Mouse (Mus musculus) adrenal gland, adult 8-10 months (tissue): Measurements from ENCODE around the gene Scn4a. TPM values are rescaled to one million over a fixed set of nuclear protein-coding genes. Genes with fewer than 3 reads are reported as not detected.
"Not testable (repeated sequence)": the region's sequence is repeated elsewhere in the genome, so short reads cannot be mapped to it uniquely, and the experiment has no call there.

Experiments used
- DNase-seq: peaks from one replicate; pipeline ENCODE4 v3.0.0; 2022
- total RNA-seq, 4 experiments: library from RNA; stranded (reverse); gene quantifications; 2 replicates each; pipeline ENCODE4 v1.2.4; 2022

Scn4a gene
- total RNA-seq: under 1 TPM in 3 of 4 experiments, not detected in 1; 0.06 to 0.43 (median 0.07) TPM

DNA sequence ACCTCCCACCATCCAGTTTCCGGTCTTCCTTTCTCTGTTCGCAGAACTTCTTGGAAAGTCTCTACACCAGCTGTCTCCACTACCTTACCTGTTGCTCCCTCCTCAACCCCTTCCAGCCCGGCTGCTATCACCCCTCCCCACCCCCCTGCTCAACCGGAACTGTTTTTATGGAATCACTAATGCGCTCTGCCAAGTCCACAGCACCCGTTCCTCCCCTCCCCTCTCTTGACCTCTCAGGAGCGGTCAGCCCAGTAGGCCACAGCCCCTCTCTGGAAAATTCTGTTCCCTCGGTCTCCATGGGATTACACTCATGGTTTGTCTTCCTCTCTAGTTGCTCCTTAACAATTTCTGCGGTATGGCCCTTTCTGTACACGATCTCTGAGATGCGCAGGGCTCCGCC lies at the start of gene Scn4a:
Gene Scn4a (minus strand): TSS at position 101 of the 400 bp plus-strand sequence.
- DNase-seq: no peak

DNA sequence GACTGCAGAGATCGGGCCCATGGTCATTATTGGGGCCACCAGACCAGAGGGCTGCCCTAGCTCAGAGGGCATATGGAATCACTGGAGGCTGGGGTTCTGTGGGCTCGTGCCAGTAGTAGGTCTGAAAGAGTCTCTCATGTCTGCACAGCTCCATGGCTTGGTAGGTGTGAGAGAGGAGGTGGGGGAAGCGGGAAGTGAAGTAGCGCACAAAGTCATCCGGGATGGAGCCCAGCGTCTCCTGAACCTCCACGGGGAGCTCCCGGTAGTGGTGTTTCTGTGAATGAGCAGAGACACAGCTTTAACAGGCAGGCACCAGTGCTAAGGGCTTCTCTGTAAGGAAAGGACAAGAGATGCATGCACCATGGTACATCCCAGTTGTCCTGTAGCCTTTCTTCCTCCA lies 45.4 kb upstream of the Scn4a start:
- no peak for DNase-seq

DNA sequence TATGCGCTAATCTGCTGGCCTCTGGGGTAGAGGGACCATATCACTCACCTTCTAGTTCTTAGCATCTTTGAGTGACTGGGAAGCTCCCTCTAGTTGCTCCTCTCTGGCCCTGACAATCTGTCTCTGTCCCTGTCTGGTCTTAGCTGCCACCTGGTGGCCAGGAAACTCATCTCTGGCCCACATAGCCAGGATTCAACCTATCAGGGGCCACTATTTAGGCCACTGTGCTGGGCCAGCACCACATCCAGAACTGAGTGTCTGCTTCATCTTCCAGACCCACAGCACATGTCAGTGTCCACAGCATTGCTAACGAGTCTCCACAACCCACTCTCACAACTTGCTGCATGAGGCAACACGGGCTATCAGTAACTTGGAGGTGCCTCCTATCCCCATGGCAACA lies 44.6 kb upstream of the Scn4a start:
- DNase-seq: no peak

DNA sequence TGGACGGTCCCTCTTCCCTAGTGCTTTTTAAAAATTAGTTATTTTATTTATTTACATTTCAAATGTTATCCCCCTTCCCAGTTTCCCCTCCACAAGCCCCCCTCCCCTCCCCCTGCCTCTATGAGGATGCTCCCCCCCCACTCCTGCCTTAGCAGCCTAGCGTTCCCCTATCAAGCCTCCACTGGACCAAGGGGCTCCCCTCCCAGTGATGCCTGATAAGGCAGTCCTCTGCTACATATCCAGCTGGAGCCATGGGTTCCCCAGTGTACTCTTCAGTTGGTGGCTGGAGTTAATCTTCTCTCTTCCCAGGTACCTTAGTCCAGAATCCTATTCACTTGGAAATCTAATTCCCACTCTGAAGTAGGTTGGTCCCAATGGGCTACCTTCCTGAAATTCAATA lies 41.0 kb upstream of the Scn4a start:
- DNase-seq: not testable (repeated sequence)

DNA sequence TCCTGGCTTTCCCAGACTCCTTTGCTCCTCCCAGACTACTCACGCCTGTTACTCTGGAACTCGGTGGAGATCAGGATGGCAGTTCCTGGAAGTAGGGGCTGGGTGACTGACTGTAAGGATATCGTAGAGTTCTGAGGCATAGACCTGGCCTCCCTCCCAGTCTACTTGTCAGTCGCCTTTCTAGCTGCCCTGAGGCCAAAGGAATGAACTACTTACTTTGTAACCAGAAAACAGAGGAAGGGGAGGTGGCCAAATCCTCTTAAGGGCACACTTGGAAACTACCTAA lies 40.2 kb upstream of the Scn4a start:
- no peak for DNase-seq

DNA sequence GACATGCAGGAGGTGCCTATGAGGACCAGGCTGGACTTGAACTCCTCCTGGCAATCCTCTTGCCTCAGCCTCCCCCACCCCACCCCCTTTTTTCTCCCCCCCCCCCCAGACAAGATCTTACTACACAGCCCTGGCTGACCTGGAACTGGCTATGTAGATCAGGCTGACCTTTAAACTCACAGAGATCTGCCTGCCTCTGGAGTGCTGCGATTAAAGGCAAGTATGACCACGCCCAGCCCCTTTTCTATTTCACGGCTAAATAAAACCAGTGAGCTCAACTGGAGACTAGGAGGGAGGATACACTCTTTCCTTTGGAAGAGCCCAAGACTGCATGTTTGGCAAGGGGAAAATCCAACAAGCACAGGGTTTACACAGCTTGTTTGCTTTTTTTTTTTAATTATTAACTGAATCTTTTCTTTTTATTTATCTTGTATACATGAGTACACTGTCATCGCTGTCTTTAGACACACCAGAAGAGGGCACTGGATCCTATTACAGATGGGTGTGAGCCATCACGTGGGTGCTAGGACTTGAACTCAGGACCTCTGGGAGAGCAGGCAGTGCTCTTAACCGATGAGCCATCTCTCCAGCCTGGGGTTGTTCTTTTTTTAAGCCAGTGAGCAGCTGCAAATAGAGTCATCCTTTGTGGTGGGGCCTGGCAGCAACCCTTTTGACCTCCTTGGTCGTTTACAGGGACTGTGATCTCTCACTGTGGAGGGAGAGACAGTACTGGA lies 39.7 kb upstream of the Scn4a start:
- DNase-seq: no peak

DNA sequence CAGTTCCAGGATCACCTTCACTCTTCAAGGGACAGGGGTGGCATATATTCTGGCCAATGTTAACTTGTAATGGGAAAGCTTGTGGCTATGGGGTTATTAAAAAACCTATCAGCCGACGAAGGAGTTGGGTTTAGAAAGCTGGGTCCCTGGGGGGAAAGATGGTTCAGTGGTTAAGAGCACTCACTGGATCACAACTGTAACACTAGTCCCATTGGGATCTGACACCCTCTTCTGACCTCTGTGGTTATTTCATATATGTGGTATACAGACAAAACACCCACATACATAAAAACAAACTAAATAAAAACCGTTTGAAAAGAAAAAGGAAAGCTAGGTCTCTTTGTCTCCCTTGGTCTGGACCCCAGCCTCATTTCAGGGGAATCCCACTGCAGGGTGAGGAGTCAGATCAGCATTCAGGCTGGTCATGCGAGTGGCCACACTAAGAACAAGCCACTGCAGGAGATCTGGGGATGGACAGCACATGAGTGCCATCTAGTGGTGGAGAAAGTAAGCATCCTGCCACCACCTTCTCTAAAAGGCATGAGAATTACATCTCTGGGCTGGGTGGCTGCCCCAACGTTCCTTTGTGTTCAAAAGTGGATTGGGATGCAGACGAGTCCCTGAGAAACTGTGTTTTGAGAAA lies 38.6 kb upstream of the Scn4a start:
- peak; percentile 44 for DNase-seq

DNA sequence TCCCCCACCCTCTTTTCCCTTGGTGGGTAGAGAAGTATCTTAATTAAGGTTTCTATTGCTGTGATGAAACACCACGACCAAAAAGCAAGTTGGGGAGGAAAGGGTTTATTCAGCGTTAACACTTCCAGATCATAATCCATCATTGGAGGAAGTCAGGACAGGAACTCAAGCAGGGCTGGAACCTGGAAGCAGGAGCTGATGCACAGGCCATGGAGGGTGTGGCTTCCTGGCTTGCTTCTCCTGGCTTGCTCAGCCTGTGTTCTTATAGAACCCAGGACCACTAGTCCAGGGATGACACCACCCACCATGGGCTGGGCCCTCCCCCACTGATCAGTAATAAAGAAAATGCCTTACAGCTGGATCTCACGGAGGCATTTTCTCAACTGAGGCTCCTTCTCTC lies 37.7 kb upstream of the Scn4a start:
- DNase-seq: no peak

DNA sequence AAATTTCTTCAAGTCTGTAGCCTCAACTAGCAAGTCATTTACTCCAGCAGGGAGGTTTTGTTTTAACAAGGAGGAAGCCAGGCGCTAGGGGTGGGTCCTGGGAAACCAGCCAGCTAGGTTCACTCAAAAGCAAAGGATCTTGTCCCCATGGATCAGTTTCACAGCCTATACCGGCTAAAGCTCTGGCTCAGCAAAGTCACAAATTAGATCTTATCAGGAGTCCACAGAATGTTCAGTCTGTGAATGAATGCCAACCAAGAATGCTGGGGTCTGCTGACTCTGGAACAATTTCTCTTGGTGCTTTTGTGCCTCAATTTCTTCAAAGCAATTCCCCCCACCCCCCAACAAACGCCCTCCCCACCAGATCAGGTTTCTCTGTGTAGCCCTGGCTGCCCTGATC lies 36.5 kb upstream of the Scn4a start:
- DNase-seq: no peak

DNA sequence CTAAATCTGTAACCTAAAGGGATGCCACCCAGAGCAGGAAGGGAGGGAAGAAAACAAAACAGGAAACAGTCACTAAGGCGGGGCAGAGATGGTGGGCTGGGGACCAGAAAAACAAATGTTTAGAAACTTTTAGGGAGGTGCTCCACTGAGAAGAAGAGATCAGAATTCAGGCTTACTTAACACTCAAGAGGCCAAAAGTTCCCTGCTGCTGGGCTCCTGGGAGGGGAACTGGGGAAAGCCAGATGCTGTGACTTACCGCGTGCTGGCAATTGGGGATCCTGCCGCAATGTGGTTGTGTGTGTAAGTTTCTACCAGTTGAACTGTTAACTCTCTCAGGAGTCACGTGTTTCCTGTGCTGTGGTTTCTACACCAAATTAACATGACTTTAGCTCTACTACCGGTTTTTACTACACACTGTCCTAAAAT lies 34.7 kb upstream of the Scn4a start, which contains the start of gene Icam2:
Gene Icam2 (minus strand): TSS at position 285 of the 426 bp plus-strand sequence.
- DNase-seq: no peak

DNA sequence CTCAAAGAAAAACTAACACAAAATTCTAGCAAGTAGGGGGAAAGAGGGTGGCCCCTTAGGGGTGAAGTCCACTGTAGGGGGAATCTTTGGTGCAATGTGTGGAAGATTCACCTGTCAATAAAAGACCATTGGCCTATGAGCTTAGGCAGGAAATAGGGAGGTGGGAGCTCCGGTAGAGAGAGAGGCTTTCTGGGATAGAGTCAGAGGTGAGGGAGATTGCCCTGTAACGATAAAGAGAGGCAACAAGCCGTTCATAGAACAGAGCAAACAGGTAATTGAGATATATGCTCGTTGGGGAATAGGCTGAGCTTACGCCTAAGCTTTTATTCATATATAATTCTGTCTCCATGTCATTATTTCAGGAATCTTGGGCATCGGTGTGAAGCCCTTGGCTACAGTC lies 33.9 kb upstream of the Scn4a start:
- DNase-seq: no peak

DNA sequence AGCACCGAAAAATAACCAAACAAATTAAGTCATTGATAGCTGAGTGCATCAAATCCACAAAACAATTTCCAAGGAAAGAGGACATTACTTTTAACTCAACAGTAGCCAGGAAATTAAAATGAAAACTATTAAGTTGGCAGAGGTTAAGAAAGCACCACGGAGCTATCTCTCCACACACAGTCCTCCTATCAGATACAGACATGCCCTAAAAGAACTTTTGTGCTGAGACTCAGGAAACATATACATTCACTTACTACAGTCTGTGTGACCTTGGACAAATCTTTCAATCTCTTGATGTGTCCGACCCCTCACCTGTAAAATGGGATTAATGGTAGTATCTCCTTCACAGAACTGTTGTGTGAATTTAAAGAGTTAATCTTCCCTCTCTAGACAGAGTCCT lies 33.3 kb upstream of the Scn4a start:
- no peak for DNase-seq

DNA sequence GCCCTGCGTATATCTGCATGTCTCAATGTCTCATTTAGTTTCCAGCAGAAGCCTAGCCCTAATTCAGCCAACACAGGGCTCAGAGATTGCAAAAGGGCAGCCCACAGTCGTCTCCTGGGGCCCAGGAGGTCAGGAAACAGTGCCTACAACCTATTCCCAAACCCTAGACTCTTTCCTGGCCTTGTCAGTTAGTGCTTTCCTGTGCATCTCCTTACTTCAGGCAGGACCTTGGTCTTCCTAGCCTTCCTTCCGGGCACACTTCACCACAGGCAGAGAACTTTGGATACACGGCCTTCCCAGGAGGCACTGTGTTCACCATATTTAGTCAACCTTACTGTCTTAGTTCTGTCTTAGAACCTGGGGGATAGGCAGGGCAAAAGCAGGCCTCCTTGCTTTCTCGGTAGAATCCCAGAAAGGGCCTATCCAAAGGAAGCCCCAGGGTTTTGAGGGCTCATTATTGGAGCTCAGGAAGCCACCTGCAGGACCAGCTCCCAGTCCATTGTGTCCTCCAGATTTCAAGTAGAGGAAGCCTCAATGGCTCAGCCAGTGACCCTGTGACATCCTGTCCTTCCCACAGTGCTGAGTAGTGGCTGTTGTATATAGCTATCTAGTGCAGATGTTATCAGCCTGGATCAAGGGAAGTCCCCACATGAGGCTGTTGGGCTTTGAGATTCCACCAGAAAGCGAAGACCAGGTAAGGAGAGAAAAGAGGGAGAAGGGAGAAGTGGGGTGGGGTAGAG lies 30.1 kb upstream of the Scn4a start:
- no peak for DNase-seq

DNA sequence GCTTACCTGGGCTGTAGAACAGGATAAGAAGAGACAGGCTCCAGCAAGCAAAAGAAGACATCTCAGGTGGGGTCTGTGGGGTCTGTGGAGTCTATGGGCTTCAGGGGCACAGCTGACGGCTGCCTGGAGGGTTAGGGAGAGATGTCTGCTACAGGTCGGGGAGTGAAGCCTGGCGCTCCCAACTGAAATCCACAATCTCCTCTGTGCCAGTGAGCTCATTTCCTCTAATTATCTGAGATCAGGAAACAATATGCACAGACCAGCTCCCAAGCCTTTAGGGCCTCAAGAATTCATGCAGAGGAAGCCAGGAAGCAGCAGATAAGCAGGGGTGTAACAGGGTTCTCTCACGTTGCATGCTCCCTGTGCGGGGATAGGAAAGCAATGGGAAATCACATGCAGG lies 29.3 kb upstream of the Scn4a start:
- no peak for DNase-seq

DNA sequence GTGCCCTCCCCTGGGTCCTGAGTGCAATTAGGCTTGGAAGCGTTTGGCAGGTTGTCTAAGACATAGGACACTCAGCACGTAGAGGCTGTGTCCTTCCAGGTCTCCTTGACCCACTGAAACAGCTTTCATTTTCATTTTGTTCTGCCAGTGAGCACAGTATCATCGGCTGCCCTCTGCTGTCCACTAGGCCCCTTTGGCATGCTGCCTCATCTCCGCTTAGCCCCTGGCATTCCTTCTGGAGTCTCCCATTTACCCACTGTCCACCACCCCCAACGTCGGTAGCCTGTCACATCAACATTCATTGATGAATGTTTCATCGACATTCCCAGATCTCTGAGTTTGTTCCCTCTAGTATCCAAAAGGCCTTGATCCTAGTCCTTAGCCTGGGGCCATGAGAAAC lies 28.8 kb upstream of the Scn4a start:
- DNase-seq: peak; percentile 57

DNA sequence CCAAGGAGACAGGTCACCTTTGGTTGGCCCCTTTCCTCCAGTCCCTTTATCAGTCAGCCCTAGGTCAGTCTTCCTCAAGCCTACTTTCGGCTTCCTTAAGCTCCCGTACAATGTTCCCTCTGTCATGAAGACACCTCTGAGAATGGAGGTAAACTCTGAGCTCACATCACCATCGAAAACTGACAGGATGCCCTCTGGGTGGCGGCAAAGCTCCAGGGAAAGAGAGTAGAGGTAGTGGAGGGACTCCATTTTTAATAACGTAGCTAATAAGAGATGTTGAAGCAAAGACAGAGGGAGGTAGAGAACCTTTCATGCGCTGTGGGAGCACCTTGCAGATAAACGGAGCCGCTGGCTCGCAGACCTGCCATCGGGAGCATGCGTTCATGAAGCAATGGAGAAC lies 27.9 kb upstream of the Scn4a start:
- DNase-seq: no peak

DNA sequence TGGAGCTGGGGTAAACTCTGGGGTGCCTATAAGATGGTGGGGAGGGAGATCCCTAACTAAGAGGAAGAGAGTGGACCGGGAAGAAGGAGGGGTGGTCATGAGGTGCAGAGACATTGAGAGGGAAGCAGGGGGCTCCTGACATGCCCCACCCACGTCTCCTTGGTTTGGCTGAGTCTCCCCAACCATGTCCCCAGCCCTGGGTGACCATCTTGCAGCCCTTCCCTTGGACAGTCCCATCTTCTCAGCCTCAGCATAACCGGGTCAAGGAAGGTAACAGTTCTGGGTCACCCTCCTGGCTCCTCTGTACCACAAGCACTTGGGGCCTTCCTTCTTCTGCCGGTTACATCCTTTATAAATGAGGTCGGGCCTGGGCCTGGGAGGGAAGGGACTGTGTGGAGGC lies 21.9 kb upstream of the Scn4a start:
- no peak for DNase-seq

DNA sequence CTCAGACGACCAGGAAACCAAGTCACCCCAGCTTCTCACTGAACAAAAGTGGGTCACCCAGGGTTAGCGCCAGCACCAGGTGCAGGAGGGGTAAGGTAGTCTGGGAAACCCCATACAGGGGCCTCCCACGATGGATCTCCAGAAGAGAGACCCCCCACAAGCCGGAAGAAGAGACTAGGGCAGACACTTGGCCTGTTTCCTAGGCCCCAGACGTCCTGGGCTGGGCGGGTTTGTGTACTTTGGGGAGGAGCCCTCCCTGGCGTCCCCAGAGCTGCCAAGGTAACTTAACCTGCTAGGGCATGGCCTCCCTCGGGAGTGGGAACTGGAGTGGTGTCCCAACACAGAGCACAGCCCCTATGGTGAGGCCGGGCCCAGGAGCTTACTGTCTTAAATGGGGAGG lies 21.5 kb upstream of the Scn4a start:
- DNase-seq: no peak

DNA sequence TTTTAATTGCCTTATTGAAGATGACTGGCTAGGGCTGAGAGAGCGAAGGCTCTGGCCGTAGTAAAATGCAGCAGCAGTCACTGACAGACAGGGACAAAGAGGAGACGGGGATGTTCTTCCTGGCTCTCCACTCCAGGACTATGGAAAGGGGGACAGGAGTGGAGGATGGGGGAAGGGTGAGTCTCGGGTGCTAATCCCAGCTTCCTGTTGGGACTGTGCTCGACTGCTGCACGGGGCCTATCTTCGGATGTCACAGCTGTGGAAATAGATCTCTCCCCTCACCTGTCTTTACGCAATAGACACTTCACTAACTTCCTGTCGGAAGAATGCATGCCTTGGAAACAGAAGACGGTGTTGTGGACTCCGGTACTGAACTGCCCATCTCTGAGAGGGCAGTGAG lies 20.9 kb upstream of the Scn4a start:
- no peak for DNase-seq

DNA sequence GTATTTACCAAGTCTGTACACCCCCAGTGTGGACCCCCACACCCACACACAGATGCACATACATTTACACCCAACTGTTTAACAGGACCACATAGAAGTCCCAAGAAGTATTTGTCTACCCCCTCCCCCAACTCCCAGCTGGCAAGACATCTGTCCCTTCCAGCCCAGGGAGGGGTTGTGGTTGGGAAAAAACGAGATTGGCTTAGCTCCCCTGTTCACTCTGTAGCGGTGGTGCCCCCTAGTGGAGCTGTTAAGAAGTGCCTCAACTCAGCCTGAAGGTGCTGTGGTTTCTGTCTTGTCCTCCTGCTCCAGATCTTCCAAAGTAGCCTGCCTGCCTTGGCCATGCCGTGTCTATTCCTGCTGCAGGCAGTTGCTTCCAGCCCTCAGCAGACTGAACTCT lies 13.2 kb upstream of the Scn4a start:
- peak; percentile 47 for DNase-seq

DNA sequence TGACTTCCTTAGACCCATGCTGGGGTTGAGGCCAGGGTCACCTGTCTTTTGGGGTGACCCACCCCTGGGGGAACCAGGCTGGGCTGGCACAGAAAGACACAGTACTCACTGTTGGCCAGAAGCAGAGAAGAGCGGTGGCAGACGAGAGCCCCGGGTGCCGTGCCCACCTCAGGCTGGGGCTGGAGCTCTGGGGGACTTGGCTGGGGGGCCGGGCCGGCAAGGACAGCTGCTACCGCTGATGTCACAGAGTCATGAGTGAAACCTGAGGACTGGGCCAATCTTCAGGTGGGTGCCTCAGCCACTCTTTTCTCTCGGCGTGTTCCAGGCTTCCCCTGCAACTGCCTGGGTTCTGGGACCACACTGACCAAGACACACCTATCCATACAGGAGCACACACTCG lies 12.3 kb upstream of the Scn4a start, which contains the start of gene Prr29:
Gene Prr29 (plus strand): TSS at position 107 of the 400 bp plus-strand sequence.
- DNase-seq: no peak

DNA sequence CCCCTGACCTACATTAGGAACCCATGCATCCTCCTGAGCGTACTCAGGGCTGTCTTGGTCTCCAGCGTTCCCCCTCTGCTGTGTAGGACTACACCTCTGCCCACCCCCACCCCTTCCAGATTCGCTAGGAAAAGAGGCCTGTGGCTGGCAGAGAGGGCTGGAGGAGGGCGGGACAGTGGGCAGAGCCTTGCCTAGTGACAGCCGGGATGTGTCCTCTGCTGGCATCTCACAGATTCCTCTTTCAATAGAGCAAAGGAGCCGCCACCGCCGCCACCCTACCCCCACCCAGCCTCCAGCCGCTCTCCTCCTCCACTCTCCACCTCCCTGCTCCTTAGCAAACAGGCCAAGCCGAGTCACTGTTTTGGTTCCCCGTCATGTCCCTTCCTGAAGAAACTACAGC lies 11.6 kb upstream of the Scn4a start:
- DNase-seq: no peak

DNA sequence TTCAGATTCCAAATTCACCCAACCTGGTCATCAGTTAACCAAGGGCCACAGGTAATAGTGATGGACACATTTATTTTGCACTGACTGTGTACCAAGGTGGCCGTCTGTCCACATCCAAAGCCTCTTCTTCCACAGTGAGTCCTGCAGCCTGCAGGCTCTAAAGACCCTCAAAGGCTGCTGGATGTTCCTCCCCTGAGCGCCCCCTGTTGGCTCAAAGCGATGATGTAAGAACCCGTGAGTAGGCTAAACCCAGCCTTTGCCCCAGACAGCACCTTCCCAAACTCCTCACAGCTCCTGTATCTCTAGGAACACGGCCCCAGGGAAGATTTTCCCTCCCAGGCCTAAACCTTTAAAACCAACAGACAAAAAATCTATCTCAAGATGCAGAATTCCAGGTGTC lies 6.3 kb upstream of the Scn4a start:
- DNase-seq: no peak
